Mouse (Mus musculus) adrenal gland (tissue): Measurements from ENCODE around the gene Cdh13.

Experiments used
- intact Hi-C: fragments of 180-260 bp; cut with DNase I; formaldehyde crosslinking; loops from one replicate; pipeline ENCODE4 v1.15.1; 2025

Cdh13 gene

GRCm38 (mm10) chr8:119033398-119033797 lies 749.9 kb downstream of the Cdh13 start:
- intact Hi-C loops: no loop called here

- intact Hi-C loops: no loop called here
These were observed 750.5 kb downstream of the Cdh13 start for GRCm38 (mm10) chr8:119034037-119034436.

- intact Hi-C loops: no loop called here
These were observed 751.6 kb downstream of the Cdh13 start for GRCm38 (mm10) chr8:119035126-119035525.

GRCm38 (mm10) chr8:119037571-119037970 lies 754.0 kb downstream of the Cdh13 start:
- intact Hi-C loops: no loop called here

GRCm38 (mm10) chr8:119039358-119039757 lies 755.8 kb downstream of the Cdh13 start:
- intact Hi-C loops: no loop called here

DNA sequence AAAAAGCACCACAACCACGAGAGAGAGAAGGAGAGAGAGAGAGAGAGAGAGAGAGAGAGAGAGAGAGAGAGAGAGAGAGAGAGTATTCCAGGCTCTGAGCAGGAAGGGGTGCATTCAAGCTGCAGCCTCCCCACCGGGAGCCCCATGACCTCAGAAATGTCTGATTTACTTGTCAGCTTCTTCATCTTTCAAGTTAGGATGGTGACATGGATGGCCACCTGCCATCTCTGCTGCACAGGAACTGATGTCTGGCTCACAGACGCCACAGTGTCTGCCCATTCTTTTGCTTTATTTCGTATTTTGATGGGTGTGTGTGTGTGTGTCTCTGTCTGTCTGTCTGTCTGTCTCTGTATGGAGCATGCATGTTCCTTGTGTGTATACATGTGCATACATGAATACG lies 774.3 kb downstream of the Cdh13 start:
- intact Hi-C loops: no loop called here

GRCm38 (mm10) chr8:119061671-119062070 lies 778.1 kb downstream of the Cdh13 start:
- intact Hi-C loops: no loop called here

DNA sequence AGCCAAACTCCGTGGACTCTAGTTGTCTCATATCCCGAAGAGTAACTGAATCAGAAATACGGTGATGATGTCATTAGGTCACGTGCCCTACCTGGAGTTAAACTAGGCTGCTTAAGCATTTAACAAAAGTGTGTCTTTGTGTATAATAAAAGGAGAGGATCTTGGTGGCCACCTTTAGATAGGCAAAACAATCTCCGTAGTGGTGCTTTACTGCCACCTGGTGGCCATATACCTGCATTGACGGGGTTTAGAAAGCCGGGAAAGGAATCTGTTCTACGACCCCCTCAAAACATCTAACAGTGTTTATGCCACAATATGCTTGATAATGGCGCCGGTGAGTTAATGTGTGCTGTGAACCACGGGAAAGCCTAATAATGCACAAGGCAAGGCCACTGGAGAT lies 781.0 kb downstream of the Cdh13 start:
- intact Hi-C loops: no loop called here

- intact Hi-C loops: no loop called here
These were observed 788.8 kb downstream of the Cdh13 start for GRCm38 (mm10) chr8:119072291-119072690.

DNA sequence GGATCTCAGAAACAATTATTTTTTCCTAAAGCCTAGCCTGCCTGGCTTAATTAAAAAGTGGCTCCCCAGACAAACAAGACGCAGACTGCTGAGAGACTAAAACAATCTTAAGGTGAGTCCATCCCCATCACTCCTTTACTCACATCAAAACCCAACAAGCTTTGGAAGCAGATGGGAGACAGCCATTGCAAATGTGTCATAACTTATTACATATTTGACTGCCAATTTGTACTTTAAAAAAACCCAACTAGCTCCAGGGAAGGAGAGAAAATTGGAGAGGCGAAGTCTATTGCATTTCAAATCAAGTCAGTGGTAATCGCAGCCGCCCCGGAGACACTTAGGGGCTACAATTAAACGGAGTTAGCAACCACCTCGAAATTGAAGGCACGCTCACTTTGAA lies 801.5 kb downstream of the Cdh13 start:
- intact Hi-C loops: no loop called here

DNA sequence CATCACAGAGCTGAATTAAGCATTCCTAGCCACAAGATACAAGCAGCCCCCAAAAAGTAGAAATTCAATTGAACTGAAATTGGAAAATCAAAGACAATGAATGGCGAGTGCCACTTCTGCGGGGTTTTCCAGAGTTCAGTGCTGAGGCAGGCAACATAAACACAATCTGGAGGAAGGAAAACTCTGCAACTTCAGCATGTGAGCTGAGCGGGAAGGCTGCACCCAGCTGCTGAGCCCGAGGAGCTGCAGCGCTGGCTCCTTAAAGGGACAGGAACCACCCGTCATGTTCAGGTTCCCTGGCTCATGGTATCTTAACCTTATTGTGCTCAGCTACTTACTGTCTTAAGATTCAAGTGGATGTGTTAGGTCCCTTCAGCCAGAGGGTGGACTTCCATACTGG lies 814.7 kb downstream of the Cdh13 start:
- intact Hi-C loops: no loop called here

GRCm38 (mm10) chr8:119102871-119103270 lies 819.3 kb downstream of the Cdh13 start:
- intact Hi-C loops: no loop called here

DNA sequence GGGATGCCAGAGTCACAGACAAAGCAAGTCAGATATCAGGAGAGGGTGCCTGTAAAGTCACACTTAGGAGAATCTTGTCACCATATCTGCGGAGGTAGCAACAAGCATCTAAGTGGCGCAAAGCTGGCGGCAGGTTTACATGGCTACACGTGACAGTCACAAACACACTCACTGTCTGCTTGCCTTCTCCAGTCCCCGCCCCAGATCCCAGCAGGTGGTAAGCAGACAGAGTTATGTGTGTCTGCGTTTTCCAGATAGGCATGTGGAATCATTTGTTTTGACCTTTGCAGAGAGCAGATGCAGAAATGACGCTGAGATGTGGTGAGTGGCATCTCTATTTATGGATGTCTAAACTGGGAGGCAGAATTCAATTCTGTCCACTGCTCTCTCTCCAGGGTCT lies 826.1 kb downstream of the Cdh13 start:
- intact Hi-C loops: no loop called here

GRCm38 (mm10) chr8:119112861-119113260 lies 829.3 kb downstream of the Cdh13 start:
- intact Hi-C loops: no loop called here

DNA sequence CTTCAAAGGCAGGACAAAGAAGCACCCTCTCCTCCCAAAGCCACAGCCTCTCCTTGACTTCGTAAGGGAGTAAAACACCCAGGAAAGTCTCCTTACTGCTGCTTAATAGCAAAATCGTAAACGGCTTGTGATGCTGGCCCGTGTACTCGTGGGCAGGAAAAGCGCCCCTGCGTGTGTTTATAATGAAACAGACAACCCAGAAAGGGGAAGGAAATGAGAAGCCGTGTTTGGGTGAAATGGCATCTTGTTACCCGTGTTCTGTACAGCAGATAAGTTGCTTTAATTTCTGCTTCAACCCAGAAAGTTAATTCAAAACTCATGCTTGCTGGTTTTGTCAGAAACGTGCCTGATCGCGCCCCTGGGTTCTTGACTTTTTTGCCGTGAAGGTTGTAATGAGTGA lies 837.7 kb downstream of the Cdh13 start:
- intact Hi-C loops: no loop called here

DNA sequence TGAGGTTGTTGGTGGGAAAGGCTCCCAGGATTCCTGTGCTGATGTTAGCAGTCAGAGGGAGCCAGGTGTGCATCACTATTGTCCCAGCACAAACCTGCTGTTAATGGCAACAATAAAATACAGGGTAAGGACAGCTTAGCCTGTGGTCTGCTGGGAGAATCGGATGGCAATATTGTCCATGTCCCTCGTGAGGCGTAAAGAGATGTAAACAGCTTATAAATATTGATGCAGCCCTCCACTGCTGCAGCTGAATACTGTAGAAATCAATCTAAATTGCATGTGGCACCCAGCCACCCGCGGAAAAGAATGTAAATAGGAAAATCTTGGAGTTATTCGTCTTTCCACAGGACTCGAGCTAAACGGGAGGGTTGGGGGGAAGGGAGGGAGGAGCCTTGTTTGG lies 844.3 kb downstream of the Cdh13 start:
- intact Hi-C loops: no loop called here

DNA sequence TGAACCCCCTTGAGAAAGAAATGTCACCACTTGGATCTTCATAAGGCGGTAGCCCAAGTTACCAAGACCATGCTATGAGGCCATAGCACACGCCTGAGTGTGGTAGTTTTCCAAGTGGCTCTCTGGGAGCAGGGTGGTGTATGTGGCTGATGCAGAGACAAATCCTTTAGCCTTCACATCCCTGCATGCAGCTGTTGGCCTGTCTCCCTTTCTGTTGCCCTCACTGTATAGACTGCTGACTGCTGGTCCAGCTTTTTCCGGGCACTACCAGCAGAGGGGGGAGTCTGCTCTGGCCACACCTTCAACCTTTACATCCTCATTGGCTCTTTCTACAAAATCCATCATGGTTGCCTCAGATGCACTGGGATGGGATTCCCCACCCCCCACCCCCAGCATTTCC lies 844.7 kb downstream of the Cdh13 start:
- intact Hi-C loops: no loop called here

- intact Hi-C loops: no loop called here
These were observed 873.0 kb downstream of the Cdh13 start for GRCm38 (mm10) chr8:119156454-119156921.

DNA sequence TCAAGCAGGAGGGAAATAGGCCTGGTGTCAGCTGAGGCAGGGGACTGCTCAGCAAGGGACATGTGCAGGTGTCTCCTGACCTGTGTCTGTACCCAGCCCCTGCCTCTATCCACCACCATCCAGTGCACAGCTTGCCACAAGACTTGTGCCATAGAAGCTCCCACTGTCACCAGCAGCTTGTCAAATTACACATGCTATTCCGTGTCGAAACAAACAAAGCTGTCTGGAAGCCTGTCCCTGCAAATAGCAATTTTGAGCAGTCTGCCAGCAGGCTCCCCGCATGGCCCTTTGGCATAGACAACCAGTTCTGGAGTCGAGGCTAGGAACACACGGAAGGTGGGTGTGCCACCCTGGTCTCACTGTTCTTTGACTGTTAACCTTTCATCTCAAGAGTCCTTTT lies 875.1 kb downstream of the Cdh13 start:
- intact Hi-C loops: no loop called here

DNA sequence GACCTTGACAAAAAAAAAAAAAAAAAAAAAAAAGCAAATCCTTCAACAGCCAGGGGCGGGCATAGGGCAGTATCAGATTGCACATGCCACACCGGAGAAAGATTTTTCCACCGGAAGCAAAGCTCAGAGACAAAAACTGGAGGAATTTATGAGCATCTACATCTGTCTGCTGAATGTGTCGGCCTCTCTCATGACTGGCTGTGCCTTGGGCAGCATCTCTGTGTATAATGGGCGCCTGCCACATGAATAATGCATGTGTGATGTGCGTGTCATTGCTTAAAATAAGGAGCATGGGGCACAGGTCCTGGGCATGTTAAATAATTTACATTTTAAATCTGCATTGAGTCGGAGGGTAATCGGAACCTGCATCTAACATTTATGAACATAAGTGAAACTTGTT lies 876.3 kb downstream of the Cdh13 start:
- intact Hi-C loops: no loop called here

DNA sequence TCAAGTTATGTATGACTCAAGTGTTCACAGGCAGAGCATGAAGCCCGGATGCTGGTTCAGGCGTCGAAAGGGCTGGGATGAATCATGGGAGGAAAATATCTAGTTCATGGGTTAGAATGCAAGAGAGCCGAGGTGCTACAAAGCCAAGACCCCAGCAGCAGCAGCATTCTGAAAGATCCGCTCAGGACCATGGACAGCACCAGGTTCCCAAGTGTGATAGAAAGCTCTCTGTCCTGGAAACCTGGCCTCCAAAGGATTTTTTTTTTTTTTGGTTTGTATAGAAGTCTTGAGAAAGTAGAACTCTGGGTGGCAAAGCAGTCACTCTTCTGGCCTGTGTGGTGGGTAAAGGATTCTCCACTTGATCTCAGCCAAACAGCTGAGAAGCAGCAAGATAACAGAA lies 880.5 kb downstream of the Cdh13 start:
- intact Hi-C loops: no loop called here

DNA sequence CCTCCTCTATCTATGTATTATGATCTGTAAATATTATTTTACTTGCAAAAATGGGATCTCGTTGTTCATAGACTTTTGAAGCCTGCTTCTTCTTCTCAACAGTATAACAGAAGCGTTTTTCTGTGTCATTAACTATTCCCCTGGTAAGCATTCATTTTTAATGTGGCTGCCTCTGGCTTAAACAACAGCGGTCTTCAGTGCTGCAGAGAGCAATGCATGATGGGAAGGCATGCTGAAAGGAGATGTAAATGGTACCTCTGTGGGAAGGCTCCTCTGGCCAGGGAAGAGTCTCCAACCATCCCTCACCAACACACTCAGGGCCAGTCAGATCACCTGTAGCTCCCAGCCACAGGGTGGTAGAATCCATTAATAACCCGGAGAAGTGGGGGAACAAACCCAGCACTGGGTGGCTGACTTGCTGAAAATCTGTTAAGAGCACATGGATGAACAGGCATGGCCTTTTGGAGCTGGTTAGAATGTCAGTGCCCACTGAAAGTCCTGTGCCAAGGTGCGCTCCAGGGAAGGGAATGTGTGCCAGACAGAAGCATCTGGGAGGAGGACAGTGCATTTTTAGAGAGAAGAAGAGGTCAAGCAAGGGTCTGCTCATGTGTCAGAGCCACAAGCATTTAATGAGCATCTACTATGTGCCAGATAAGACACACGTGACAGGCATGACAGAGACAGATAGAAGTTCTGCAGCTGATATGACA lies 893.8 kb downstream of the Cdh13 start:
- intact Hi-C loops: no loop called here

DNA sequence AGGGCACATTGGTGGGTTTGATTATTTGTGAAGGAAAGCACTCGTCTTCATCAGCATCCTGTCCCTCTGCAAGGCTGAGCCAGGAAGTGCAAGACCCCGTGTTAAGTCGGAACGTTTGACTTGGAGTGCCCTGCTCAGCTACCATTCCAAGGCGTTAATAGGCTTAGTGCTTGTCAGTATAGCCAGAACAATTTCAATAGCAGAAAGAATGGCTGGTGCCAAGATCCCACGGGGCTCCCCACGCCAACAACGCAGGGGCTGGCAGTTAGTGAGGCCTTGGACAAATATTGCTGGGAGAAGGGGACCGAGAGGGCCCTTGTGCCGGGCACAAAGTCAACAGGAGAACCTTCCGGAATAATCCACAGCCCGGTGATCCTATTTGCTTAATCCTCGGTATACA lies 897.1 kb downstream of the Cdh13 start:
- intact Hi-C loops: no loop called here

DNA sequence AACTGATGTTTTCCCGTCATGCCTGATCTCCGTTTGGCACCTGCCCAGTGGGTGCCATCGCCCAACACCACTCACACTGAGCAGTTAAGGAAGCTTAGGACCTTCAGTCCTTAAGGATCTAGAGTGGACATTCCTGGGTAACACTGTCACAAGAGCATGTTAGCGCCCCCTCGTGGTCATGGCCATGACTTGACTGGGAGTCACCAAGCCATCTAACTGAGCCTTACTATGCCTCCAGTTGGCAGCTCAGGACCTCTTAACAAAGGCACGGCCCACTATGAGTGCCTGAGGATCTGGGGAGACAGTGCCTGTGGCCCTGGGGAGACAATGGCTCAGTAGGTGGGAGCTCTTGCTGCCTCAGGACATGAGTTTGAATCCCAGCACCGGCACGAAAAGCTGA lies 912.2 kb downstream of the Cdh13 start:
- intact Hi-C loops: no loop called here
